Mouse (Mus musculus) WW6 (cell line): ENCODE measurements around the gene Med29.
A peak's percentile ranks its signal among the peaks of the same experiment; 100 is the strongest.

ENCODE experiments used
- DNase-seq: peaks from one replicate; pipeline ENCODE4 v3.0.0-alpha.2; 2013; ENCODE audit warnings: low read depth, low spot score

Med29 gene

DNA sequence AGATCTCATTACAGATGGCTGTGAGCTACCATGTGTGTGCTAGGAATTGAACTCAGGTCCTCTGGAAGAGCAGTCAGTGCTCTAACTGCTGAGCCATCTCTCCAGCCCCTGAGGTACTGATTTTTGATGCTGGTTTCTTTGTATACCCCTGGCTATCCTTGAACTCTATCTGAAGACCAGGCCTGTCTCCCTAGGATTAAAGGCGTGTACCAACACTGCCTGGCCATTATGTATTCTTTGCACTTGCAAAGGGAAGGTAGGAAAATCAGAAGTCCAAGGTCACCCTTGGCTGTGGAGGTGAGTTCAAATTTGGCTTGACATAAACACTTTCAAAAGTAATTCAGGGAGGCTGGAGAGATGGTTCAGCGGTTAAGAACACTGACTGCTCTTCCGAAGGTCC lies 37.9 kb downstream of the Med29 start:
- no peak for DNase-seq

DNA sequence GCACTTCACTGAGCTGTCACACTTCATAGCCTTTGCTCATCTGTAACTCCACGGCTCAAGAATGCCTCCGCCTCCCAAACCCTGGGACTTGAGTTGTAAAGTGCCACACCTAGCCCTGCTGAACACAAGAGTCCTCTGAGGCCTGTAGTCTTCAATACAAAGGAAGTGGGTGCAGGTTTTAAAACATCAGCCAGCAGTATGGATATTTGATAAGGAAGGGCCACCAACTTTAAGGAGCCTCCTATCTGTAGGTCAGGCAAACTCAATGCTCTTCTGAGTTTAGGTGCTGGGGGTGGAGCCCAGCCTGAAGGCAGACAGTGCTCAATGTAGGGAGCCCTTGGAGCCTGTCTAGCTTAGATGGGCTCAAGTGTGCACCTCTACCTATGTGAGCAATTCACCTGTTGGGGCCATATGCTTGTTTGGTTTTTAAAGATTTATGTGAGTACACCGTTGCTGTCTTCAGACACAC lies 38.4 kb downstream of the Med29 start:
- DNase-seq = no peak

- DNase-seq = no peak
These were observed 39.2 kb downstream of the Med29 start for GRCm38 (mm10) chr7:28353267-28353666.

GRCm38 (mm10) chr7:28351676-28352191 lies 40.8 kb downstream of the Med29 start:
- no peak for DNase-seq

DNA sequence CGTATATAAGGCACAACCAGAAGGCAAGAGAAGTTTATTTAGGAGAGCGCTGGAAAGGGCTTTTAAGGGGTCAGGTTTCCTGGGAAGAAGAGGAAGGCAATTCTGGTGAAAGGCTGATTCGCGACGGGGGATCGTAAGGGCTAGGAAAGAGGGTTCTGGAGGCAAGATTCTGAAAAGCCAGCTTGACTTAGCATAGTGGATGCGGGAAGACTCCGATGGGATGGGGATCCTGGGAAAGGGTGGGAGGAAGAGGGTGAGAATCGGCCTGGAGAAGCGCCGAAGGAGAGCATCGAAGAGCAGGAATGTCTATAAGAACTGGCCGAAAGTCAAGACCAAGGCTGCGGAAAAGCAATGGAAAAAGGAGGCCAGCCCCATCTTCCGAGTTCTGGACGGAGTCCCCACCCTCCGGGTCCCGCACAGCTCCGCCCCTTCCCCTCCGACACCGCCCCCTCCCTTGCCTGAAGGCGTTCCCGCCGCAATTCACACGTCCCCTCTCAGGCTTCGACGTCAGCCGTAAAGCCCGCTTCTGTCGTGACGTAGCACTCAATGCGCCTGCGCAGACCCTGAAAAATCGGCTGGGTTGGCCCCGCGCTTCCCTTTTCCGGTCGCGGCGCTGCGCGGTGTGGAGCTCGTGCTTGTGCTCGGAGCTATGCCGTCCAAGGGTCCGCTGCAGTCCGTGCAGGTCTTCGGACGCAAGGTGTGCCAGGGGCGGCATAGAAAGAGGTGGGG lies 42.2 kb downstream of the Med29 start, which contains the start of gene Rps16:
Rps16 (plus strand) TSS at position 498 of the 729 bp plus-strand sequence.
- peak; percentile 84 for DNase-seq

GRCm38 (mm10) chr7:28348601-28349000 lies 43.9 kb downstream of the Med29 start:
- DNase-seq = no peak

- no peak for DNase-seq
These were observed 44.8 kb downstream of the Med29 start for GRCm38 (mm10) chr7:28347746-28348145.

DNA sequence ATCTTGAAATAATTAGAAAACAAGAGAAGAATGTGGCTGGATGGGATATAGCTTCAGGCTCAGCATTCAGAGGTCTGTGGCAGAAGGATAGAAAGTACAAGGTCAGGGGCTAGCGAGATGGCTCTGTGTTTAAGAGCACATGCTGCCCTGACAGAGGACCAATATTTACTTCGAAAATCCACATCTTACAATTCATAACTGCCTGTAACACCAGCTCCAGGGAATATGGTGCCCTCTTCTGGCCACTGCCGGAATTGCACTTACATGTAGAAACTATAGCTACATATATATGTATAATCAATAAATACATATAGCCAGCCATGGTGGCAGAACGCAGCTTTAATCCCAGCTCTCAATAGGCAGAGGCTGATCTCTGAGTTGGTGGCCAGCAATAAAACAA lies 47.9 kb downstream of the Med29 start:
- DNase-seq = no peak

DNA sequence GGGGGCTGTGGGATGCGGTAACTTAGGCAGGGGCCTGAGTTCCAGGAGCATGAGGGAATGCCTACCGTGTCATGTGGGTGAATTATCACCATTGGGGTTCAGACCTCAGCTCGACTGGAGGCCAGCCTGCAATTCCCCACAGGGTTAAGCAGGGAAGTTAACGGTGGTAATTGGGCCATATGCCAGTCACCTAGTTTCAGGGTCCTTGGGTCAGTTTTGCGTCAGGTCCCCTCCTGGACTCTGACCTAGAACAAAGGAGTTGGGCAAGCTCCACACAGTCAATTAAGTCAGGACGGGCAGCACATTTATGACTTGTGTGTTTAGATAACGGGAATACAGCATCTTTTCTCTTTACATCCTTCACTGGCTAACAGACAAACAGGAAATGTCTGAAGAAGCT lies 51.1 kb downstream of the Med29 start:
- DNase-seq = no peak

GRCm38 (mm10) chr7:28339213-28339917 lies 53.1 kb downstream of the Med29 start:
- peak; percentile 54 for DNase-seq

DNA sequence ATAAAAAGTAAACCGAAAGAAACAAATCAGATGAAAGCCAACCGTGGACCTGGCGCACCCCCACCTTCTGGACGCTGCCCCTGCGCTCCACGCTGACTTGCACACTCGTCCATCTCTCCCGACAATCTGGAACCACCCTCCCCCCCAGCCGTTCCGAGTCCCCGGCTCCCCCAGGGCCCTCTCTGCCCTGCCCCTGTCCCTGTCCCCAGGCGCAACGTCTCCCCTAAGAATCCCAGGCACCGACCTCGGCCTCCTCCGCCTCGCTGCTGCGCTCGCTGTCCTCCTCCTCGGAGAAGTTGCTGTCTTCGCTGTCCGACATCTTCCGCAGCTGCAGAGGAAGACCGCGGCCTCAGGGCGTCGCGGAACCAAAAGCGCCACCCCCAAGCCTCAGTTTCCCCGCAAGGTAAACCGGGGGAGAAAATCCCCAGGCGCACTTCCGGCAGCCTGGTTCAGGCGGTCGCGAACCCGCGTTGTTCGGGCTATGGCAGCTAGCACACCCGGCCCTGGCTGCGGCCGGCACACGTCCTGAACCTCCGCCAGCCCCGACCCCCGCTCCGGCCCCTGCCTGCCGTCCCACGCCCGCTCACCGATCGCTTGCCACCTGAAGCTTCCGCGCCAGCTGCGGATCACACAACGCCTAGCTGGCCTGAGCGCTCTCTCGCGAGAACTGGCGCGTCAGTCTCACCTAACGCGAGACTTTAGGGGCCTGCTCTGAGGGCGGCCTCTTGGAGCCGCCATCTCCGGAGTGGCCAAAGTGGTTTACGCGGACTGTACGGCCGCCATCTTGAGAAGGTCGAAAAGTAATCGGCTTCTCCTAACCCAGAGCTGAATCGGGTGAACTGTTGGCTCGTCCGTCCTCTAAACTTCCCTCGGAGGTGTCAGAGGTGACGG lies 54.2 kb downstream of the Med29 start, which contains the start of gene Supt5:
Supt5 (minus strand) TSS at position 639 of the 891 bp plus-strand sequence.
- DNase-seq = peak; percentile 95
